Mouse (Mus musculus) testis, adult 2 months (tissue): ENCODE data around the gene Agap1. TPM values are rescaled to one million over a fixed set of nuclear protein-coding genes. Genes with fewer than 3 reads are reported as not detected.

Experiments used
- H3K27ac ChIP-seq: fragments of 200-500 bp; 2 replicates; pipeline ENCODE4 v1.5.1; 2012; ENCODE audit warnings: low read depth, low read length; ENCODE audit not compliant: control insufficient read depth, insufficient read depth
- H3K27me3 ChIP-seq: fragments of 200-500 bp; 2 replicates; pipeline ENCODE4 v1.6.1; 2012; ENCODE audit warnings: mild to moderate bottlenecking, low read length, moderate library complexity; ENCODE audit not compliant: control insufficient read depth, insufficient read depth
- H3K36me3 ChIP-seq: fragments of 200-500 bp; 2 replicates; pipeline ENCODE4 v1.6.1; 2012; ENCODE audit warnings: mild to moderate bottlenecking, low read length; ENCODE audit not compliant: control insufficient read depth, insufficient read depth
- H3K4me1 ChIP-seq: fragments of 200-500 bp; 2 replicates; pipeline ENCODE4 v1.6.1; 2012; ENCODE audit warnings: low read length; ENCODE audit not compliant: control insufficient read depth, insufficient read depth
- H3K4me3 ChIP-seq: fragments of 200-500 bp; 2 replicates; pipeline ENCODE4 v1.5.1; 2012; ENCODE audit warnings: low read depth, mild to moderate bottlenecking, low read length, moderate library complexity, mixed read lengths; ENCODE audit not compliant: control insufficient read depth
- CTCF ChIP-seq: fragments of 200-500 bp; IDR thresholded peaks from 2 replicates; pipeline ENCODE4 v1.5.1; 2012; ENCODE audit warnings: low read depth, mild to moderate bottlenecking, inconsistent platforms, low read length, moderate library complexity; ENCODE audit not compliant: control insufficient read depth, insufficient read depth, insufficient replicate concordance
- POLR2A ChIP-seq: fragments of 200-500 bp; IDR thresholded peaks from 2 replicates; pipeline ENCODE4 v1.6.1; 2012; ENCODE audit warnings: low read depth, mild to moderate bottlenecking, inconsistent platforms, low read length, moderate library complexity; ENCODE audit not compliant: control insufficient read depth
- polyA plus RNA-seq: library from polyadenylated mRNA; depleted of rRNA; stranded (reverse); fragments of >200 nt; gene quantifications from 2 replicates; pipeline ENCODE4 v1.2.3, GENCODE M21; 2012

The Agap1 gene
- polyA plus RNA-seq, 1 experiment = 16.5 TPM

DNA sequence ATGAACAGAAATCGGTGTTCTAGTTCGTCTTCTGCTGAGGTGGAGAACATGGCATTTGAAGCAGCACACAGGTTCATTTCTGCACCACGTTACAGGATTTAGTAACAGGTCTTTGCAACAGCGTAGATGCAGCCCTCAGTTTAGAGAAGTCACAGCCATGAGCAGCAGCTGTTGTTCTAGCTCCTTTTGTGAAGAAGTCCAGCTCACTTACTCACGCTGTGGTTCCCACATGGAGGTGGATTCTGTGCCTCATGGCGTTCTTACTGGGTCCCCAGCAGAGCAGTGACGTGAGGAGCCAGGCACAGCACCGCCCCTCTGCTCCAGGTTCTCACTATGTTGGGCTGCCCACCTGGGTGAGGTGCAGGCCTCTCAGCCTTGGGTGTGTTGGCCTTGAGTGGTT, 140.4 kb downstream of the Agap1 start:
- Histone ChIP-seq H3K27ac (no peak overlapping the region), H3K4me1 (no peaks in the 10 kb centered on the region; the same call in 1 of the 2 replicates), H3K36me3 (no peaks in the 10 kb centered on the region), H3K27me3 (no peaks in the 10 kb centered on the region), H3K4me3 (no peak overlapping the region)
- TF ChIP-seq CTCF (no peak), POLR2A (no peak)

DNA sequence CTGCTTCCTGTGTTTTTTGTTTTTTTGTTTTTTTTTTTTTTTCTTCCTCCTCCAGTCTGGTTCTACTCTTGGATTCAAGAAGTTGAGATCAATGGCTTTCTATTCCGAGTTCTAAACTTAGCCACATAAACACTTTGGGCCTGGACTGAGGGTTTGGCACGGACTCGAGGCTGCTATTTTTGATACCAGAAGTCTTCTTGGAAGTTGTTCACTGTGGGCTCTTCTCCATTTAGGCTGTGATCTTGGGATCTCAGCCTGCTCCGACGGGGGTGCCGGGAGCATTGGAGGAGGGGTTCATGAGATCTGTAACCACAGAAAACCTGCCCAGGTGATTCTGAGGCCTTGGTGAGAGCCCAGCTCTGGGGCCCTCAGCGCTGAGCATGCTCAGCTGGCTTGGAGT, 140.8 kb downstream of the Agap1 start:
- Histone ChIP-seq H3K36me3 (no peaks in the 10 kb centered on the region), H3K4me1 (no peaks in the 10 kb centered on the region; the same call in 1 of the 2 replicates), H3K4me3 (no peak overlapping the region), H3K27me3 (no peaks in the 10 kb centered on the region), H3K27ac (no peak overlapping the region)
- no peak for TF ChIP-seq CTCF
- no peak for TF ChIP-seq POLR2A

DNA sequence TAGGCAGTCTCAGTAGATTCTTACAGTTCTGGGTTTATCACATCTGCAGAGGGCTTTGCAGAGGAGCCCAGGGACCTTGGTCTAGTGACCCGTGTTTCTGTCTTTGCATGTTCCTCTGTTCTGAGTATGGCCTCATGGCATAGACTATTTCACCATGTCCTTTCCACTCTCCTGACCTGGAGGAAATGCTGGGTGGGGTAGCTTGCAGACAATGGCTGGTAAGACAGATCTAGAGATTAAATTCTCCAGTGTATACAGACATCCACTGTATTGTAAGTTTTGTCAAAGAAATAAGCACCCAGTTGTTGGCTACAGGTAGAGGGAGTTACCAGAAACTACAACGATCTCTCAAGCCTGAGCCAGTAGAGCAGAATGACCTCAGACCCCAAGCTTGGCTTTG, 141.6 kb downstream of the Agap1 start:
- Histone ChIP-seq H3K27me3 (no peaks in the 10 kb centered on the region), H3K27ac (no peak overlapping the region), H3K4me1 (no peaks in the 10 kb centered on the region; the same call in 1 of the 2 replicates), H3K36me3 (no peaks in the 10 kb centered on the region), H3K4me3 (no peak overlapping the region)
- TF ChIP-seq CTCF = no peak
- no peak for TF ChIP-seq POLR2A

DNA sequence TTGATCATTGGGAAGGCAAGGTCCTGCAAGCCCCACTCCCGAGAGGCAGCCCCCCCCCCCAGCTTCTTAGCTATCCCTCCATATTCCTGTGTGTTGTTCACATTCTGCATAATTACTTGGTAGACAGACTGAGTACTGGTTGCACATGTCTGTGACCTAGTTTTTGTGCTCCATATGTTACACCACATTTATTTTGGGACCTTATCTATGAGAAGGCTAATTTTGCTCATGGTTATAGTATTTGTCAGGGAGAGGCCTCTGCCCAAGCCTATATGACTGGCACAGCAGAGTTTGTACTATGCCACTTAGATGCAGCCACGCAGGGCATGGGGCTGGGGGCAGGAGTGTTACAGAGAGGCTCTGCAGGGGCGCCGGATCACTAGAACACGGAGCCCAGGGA, 144.3 kb downstream of the Agap1 start:
- no peak overlapping the region for H3K27ac ChIP-seq
- no peaks in the 10 kb centered on the region for H3K27me3 ChIP-seq
- H3K36me3 ChIP-seq = no peaks in the 10 kb centered on the region
- TF ChIP-seq CTCF (no peak), POLR2A (no peak)
- no peaks in the 10 kb centered on the region; the same call in 1 of the 2 replicates for H3K4me1 ChIP-seq
- H3K4me3 ChIP-seq = no peak overlapping the region

DNA sequence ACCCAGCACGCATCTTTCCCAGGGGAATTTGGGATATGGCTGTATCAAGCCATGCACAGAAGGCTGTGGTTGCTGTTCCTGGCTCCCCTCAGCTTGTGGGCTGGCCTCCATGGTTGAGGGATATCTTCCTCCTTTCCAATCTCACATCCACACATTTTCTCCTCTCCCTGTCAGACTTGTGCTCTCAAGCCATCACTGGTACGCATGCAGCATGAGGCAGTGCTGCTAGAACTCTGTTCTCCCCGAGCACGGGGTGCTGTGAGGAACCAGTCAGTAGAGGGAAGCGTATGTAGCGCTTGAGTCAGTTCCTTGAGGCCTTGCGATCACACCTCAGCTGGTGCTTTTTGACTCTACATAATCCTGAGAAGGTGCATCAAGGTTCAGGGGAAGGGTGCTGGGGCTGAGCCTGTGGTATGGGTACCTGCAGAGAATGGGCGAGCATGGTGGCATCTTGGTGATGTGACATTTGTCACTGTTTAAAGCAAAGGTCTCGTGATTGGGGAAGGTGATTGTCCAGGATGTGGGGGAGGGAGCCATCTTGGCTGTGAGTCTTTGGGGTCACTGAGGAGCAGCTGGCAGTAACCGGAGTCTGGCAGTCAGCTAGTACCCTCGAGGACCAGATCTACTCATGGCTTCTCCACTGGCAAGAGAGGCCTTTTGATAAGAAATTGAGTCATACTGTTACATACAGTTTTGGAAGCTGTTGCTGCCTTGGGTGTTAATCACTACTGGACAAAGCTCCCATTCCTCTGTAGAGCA, 145.6 kb downstream of the Agap1 start:
- no peaks in the 10 kb centered on the region for H3K36me3 ChIP-seq
- no peak overlapping the region for H3K27ac ChIP-seq
- no peaks in the 10 kb centered on the region for H3K27me3 ChIP-seq
- no peaks in the 10 kb centered on the region; the same call in 1 of the 2 replicates for H3K4me1 ChIP-seq
- no peak overlapping the region for H3K4me3 ChIP-seq
- TF ChIP-seq POLR2A (no peak), CTCF (no peak)

DNA sequence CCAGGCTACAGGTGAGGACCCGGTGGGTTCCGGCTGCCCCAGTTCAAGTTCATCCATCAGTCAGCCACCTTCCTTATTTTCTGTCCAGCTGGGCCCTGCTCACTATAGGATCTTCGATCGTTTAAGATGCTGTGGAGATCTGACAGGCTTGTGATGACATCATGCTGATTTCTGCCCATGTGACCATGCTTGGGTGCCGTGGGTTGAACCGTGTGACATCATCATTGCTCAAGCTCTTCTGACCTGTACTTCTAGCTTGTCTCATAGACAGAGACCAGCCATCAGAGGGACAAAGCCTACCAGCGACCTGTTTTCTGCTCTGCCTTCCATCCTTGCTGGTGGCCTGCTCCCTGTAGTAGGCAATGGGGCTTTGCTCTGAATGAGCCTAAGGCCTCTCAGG, 146.7 kb downstream of the Agap1 start:
- Histone ChIP-seq H3K4me1 (no peaks in the 10 kb centered on the region; the same call in 1 of the 2 replicates), H3K27me3 (no peaks in the 10 kb centered on the region), H3K4me3 (no peak overlapping the region), H3K36me3 (no peaks in the 10 kb centered on the region), H3K27ac (no peak overlapping the region)
- TF ChIP-seq POLR2A = no peak
- TF ChIP-seq CTCF = no peak

DNA sequence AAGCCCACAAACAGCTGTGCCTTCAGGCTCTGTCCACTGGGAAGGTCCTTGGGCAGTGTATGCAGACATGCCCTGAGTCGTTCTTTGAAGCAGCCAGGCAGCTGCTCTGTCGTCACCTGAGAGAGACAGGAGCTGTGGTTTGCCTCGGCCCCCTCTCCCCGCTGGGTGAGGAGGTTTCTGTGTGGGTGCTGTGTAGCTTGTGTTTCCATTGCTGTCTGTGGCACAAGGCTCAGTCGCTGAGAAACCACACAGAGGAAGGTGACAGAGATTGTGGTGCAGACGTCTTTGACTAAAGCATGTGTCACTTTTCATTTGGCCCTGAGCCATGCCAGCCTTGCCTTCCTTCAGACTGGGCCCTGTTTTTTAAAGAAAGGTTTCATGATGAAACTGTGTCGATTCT, 148.3 kb downstream of the Agap1 start:
- no peaks in the 10 kb centered on the region for H3K27me3 ChIP-seq
- no peaks in the 10 kb centered on the region; the same call in 1 of the 2 replicates for H3K4me1 ChIP-seq
- no peak overlapping the region for H3K27ac ChIP-seq
- TF ChIP-seq POLR2A (no peak), CTCF (no peak)
- no peaks in the 10 kb centered on the region for H3K36me3 ChIP-seq
- no peak overlapping the region for H3K4me3 ChIP-seq
